Mouse (Mus musculus) embryo, embryonic 10 days (tissue): ENCODE measurements around the gene Tert.
A peak's percentile ranks its signal among the peaks of the same experiment; 100 is the strongest.

Source experiments
- DNase-seq: peaks from one replicate; pipeline ENCODE4 v3.0.0-alpha.2; 2015; ENCODE audit warnings: low spot score

Gene Tert

DNA sequence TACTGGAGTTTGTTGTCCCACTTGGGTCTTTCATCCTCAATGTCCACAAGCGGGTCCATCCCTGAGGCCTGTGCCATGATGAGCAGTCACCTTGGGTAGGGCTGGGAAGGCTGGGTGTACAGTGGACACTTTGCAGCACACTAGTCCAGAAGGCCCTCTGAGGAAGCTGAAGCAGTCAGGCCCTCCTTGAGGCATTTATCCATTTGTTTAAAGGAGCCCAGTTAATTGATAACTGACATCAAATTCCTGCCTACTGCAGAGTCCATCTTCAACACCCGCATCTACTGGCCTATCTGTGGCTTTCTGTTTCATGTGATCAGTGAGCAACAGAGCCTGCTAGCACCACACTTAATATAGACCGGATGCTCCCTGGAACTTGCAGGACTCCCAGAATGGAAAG is 51.1 kb downstream of the Tert start, which contains the start of gene Slc6a18:
Slc6a18 (minus strand) TSS at position 171 of the 400 bp plus-strand sequence.
- no peak for DNase-seq

DNA sequence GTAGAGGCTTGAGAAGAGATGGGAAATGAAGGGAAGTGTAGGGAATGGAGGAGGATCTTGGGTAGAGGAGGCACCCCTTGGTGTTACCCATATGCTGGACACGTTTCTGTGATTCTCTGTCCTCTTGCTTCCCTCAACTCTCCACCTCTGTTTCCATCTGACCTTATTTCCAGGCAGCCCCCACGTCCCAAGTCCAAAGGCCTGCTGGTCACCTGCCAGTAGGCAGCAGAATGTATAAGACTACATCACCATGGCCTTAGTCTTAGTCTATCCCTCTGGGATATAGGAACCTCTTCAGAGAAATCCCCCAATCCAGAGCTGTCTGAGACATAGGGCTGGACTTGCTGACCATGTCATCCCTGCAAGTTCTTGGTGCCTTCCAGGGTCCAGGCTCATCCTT is 52.6 kb downstream of the Tert start:
- DNase-seq: no peak

DNA sequence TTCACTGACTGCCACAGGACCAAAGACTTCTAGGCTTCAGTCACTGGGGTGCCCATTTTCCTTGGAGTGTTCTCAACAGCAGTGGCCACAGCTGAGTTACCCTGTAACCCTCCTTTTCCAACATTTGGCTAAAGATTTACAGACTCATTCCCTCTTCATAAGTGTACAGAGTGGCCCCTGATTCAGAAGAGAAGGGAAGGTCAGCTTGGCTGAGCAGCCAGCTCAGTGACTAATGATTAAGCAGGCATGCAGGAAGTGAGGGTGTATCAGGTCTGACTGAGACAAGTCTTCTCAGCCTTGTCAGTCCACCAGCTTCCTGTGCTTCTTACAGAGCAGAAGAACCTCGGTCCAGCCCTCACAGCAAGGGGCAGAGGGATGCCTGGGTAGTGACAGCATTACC is 53.7 kb downstream of the Tert start:
- no peak for DNase-seq

DNA sequence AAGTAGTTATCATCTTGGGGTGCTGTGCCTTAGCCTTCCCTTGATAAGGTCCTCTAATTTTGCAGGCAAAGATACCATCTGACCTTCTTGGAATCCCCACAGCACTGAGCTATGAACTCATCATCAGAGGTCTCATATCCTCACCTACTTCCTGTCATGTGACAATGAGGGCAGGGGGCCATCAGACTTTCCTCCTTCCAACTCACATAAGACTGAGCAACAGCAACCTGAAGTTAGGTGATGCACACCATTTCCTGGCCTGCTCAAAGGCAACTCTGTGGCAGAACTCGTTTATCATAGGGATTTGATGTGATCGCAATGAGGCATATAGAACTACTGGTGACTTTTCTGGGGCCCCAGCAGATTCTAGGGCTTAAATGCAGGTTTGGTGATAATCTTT is 55.5 kb downstream of the Tert start:
- DNase-seq: no peak

DNA sequence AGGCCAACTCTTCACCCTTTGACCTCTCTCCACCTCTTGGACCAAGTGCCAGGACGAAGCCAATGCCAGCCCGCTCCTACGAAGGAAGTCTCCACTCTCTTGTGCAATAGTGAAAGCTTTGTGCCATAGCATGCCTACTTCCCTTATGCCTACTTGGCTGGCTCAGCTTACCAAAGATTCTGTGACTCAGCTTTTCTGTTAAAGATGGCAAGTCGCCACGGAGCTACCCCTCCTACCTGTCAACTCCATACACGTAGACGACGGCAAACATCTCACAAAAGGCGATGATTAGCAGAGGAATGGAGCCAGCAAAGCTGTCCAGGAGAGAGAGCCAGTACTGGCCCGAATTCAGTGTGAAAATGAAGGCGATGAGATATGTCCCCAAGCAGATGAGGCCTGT is 57.0 kb downstream of the Tert start:
- no peak for DNase-seq

DNA sequence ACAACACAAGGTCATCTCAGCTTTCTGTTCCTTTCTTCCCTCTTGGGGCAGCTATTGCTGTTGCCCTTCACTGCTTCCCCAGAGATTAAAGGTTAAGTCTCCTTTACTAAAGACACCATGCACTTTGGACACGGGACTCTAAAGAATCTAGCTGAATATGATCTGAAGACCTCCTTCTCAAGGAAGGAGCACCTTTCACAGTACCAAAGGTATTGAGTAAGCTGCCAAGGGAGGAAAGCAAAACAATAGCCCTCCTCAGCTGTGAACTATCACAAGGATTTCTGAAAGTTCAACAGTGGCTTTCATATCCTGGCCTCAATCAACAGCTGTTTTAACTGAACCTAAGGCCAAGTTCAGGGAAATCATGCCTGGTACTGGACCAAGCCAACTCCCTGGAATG is 57.7 kb downstream of the Tert start:
- no peak for DNase-seq

DNA sequence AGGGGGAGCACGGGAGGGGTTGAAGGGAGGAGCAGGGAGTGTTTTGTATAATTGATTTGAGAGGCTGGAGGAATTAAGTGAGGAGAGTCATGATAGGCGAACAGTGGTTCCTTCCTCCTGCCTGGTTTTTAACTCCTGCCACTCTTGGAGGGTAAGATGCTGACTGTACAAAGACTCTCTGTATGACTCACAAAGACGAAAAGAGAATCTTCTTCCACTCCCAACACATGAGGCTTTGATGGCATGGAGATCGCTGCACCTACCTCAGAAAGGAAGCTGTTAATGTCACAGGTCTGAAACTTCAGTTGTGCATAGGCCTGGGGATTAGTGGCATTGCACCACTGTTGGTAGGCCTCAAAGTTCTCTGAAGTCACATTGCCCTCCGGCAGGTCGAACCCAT is 58.8 kb downstream of the Tert start:
- no peak for DNase-seq

DNA sequence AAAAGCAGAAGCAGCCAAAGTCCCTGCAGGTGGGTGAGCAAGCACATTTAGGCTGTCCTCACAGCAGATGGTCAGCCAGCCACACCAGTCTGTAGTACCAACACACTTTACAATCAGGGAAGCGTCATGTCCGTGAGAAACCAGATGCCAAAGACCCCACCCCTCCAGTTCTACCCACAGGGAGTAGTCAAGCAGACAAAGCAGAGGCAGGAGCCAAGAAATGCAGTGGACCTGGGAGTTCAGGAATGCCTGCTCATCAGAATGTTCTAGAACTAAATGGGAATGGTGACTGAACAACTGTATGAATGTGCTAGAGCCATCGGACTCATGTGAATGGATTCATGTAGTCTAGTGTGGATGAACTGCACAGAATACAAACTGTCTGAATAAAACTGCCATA is 60.9 kb downstream of the Tert start:
- DNase-seq: no peak

DNA sequence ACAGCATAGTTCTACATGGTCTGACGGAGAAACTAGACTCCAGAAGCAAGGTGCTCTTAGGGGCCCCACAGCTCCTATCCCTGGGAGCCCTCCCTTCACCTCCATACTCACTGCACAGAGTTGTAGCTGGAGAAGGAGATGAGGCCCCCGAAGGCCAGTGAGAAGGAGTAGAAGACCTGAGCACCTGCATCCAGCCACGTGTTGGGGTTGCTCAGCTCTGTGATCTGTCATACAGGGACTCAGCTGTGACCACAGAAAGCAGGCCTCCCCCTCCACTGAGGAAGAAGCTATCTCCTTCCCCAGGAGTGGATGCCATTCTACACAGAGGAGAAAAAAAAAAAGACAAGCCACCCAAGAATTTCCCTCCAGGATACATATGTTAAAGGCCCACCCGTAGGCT is 62.2 kb downstream of the Tert start:
- DNase-seq: no peak

DNA sequence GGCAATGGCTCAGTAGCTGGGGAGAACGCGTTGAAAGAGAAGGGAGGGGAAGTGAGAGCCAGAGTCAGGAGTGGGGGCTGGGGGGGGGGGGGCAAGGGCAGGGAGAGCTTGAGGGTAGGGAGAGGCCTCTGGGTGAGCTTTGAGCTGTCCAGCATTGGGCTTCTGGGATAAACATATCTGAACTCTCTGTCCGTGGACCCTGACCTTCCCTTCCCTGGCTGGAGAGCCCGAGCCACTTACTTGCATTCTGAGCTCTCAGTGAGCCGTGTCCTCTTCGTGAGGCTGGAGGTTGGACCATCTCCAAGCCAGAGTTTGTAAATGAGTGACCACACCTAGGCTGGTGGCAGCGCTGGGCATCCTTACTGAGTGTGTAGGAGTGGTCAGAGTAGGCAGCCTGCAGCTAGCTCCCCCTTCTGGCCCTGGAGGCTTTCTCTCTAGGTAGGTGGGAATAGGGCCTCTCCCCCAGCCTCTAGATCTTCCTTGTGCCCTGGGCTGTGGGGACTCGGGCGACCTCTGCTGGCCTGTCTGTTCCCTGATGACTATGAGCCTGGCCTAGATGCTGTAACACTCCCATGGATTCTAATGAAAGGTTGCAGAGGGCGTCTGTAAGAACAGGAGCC is 65.6 kb downstream of the Tert start:
- peak; percentile 84 for DNase-seq

DNA sequence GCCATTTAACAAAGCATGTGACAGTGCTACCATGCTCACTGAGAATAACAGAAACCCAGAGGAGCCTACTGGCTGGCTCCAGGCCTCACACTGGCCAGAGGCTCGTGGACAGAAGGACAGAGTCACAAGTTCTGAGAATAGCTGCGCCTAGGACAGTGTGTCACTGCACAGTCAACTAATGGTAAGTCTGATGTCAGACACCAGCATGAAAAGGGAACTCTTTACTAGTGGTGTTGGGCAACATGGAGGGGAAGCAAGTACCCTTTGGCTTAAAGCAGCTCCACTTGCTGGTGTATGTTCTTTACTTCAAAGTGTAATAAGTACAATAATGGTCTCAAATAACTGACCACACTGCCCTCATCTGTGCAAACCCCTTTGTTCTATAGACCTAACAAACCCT is 66.6 kb downstream of the Tert start:
- DNase-seq: no peak

DNA sequence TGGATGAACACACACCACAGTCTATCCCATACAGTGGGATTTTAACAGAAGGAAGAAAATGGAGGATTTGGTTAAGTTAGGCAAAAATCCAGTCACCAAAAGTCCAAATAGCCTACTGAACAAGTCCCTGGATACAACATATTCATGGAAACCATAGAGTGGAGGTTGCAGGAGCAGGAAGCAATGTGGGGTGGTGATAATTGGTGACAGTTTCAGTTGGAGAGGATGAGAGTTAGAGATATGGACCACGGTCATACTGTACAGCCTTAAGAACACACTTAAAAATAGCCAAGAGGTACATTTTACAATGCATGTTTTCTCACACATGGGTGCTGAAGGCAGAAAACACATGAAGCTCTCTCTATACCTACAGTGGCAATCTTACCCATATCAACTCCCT is 68.3 kb downstream of the Tert start:
- DNase-seq: no peak

DNA sequence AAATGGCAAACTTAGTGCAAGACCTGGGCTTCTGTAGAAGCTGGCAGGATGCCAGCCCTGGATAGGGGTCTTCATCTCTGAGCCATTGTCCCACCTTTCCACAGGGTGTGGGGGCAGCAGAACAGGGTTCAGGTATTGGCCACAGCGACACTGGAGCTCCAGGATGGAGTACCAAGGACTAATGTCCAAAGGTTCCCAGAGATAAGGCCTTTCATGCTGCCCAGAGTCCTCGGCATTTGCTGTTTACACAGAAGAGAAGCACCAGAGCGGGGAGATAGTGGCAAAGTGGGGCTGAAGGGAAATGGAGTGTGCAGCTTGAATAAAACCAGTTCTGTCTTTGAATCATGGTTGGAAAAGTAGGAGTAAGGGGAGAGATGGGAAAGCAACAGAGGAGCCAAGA is 69.8 kb downstream of the Tert start:
- no peak for DNase-seq
